Mouse (Mus musculus) right cerebral cortex, postnatal 14 days (tissue): ENCODE results near the gene Serac1.
A peak's percentile ranks its signal among the peaks of the same experiment; 100 is the strongest.

Experiments
- DNase-seq: peaks from one replicate; pipeline ENCODE4 v3.0.0; 2022

Serac1 gene

GRCm38 (mm10) chr17:6079287-6080122, at the start of gene Serac1, which contains the start of gene Gtf2h5:
Gene Serac1 (minus strand): TSS chr17:6079741.
Gene Gtf2h5 (plus strand): TSS chr17:6079786.
- DNase-seq, result peak; percentile 99

- DNase-seq, result no peak
Measured at GRCm38 (mm10) chr17:6128039-6128438, 48.5 kb upstream of the Serac1 start.

GRCm38 (mm10) chr17:6125441-6125840, 45.9 kb upstream of the Serac1 start:
- no peak for DNase-seq

- no peak for DNase-seq
Measured at GRCm38 (mm10) chr17:6123776-6124175, 44.2 kb upstream of the Serac1 start.

- no peak for DNase-seq
Measured at GRCm38 (mm10) chr17:6118861-6119260, 39.3 kb upstream of the Serac1 start.

- no peak for DNase-seq
Measured at GRCm38 (mm10) chr17:6117917-6118316, 38.4 kb upstream of the Serac1 start.

- DNase-seq, result no peak
Measured at GRCm38 (mm10) chr17:6117148-6117725, 37.7 kb upstream of the Serac1 start.

- no peak for DNase-seq
Measured at GRCm38 (mm10) chr17:6115085-6115484, 35.5 kb upstream of the Serac1 start.

- DNase-seq, result no peak
Measured at GRCm38 (mm10) chr17:6113653-6114052, 34.1 kb upstream of the Serac1 start.

GRCm38 (mm10) chr17:6110956-6111355, 31.4 kb upstream of the Serac1 start:
- DNase-seq, result no peak

GRCm38 (mm10) chr17:6108175-6108574, 28.6 kb upstream of the Serac1 start:
- DNase-seq, result no peak

GRCm38 (mm10) chr17:6107015-6107601, 27.6 kb upstream of the Serac1 start:
- peak; percentile 56 for DNase-seq

GRCm38 (mm10) chr17:6106361-6107014, 26.9 kb upstream of the Serac1 start, which contains the start of gene Tulp4:
Gene Tulp4 (plus strand): TSS chr17:6106437.
- DNase-seq, result peak; percentile 82

GRCm38 (mm10) chr17:6103566-6103965, 24.0 kb upstream of the Serac1 start:
- no peak for DNase-seq

GRCm38 (mm10) chr17:6102287-6102686, 22.7 kb upstream of the Serac1 start:
- no peak for DNase-seq

- DNase-seq, result peak; percentile 61
Measured at GRCm38 (mm10) chr17:6097884-6098283, 18.3 kb upstream of the Serac1 start.

GRCm38 (mm10) chr17:6095579-6095978, 16.0 kb upstream of the Serac1 start:
- no peak for DNase-seq

- DNase-seq, result no peak
Measured at GRCm38 (mm10) chr17:6091604-6092003, 12.1 kb upstream of the Serac1 start.

- no peak for DNase-seq
Measured at GRCm38 (mm10) chr17:6083323-6083890, 3.9 kb upstream of the Serac1 start.

GRCm38 (mm10) chr17:6073405-6073804, 6.1 kb downstream of the Serac1 start:
- DNase-seq, result no peak

- no peak for DNase-seq
Measured at GRCm38 (mm10) chr17:6069866-6070265, 9.7 kb downstream of the Serac1 start.

GRCm38 (mm10) chr17:6067613-6068012, 11.9 kb downstream of the Serac1 start:
- no peak for DNase-seq

GRCm38 (mm10) chr17:6066021-6066420, 13.5 kb downstream of the Serac1 start:
- DNase-seq, result no peak
